15 mouse cellular contexts compared by ENCODE assay signal in the genomic region with DNA sequence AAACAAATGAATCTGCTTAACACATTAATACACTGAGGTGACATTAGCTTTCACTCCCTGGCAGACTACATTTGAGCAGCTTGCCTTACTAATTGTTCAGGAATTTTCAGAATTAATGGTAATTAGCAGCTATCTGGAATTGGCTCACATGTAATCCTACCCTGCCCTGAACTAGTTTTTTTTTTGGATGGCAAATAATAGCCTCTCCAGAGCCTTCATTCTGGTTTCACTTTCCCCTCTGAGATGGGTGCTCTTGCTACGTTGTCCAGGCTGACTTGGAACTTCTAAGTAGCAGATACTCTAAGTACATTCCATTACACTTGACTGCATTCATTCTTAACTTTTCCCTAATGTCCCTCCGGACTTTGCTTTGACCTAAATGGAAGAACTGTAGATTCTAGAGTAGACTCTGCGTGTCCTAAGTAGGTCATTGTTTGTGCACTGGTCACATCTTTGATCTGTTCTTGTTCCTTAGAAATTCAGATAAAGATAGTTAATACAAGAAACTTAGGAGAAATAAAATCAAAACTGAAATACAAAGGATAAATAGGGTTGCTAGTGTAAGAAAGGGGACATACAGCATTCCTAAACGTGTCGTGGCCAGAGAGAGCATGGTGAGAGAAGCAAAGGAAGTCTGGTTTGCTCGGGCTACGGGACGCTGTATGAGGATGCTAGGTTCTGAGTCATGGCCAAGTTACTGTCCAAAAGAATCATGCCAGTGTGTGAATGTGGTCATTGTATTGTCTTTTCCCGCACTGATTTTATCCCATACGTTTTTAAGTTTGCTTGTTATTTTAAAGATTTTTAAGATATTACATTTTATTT. TPM values are rescaled to one million over a fixed set of nuclear protein-coding genes. Genes with fewer than 3 reads are reported as not detected.
DNase-seq lines count a peak whose midpoint lies in the region; ATAC-seq and TF ChIP-seq lines count a peak whose summit lies in the region.
"Had no signal": no experiment of that assay in that cellular context is flagged by ENCODE, and none has a peak within 500 bp of the region (broad histone marks: within the 10 kb centered on the region; RNA-seq: fewer than 3 reads in every experiment).

No protein-coding gene starts in this region.

- 0 out of 2 replicates have a peak overlapping the region, but pooled peaks have one; percentile 31 for H3K27ac ChIP-seq in forebrain, embryonic 12.5 days
- no peak overlapping the region for H3K27ac ChIP-seq in forebrain, embryonic 10.5 days
- peak overlapping the region; percentile 64 for H3K27ac ChIP-seq in CH12.LX (ENCODE audit: insufficient read depth, low read depth)
- H3K27ac ChIP-seq in forebrain, embryonic 16.5 days (ENCODE audit: low read length), result no peak overlapping the region
- H3K27ac ChIP-seq in midbrain, embryonic 16.5 days (ENCODE audit: low read length), result no peak overlapping the region

- H3K36me3 ChIP-seq in forebrain, embryonic 12.5 days (replicated peaks), result peaks cover 10% of the 10 kb centered on the region; the same call in 1 of the 2 replicates
- peaks cover 26% of the 10 kb centered on the region for H3K36me3 ChIP-seq in forebrain, embryonic 10.5 days (replicated peaks)
- H3K36me3 ChIP-seq in CH12.LX (replicated peaks in 1 of 2; ENCODE audit: control insufficient read depth in 1 of 2, insufficient read depth in 1 of 2, low read length in 1 of 2), result peaks cover 0 to 3% of the 10 kb centered on the region in 2 experiments
- H3K36me3 ChIP-seq in forebrain, embryonic 16.5 days (ENCODE audit: control insufficient read depth, insufficient read depth), result no peaks in the 10 kb centered on the region
- no peaks in the 10 kb centered on the region for H3K36me3 ChIP-seq in midbrain, embryonic 16.5 days (ENCODE audit: control insufficient read depth, insufficient read depth, low read length)

- H3K27me3 ChIP-seq in forebrain, embryonic 12.5 days, result no peaks in the 10 kb centered on the region
- no peaks in the 10 kb centered on the region for H3K27me3 ChIP-seq in forebrain, embryonic 10.5 days (ENCODE audit: poor library complexity, severe bottlenecking)
- H3K27me3 ChIP-seq in CH12.LX (replicated peaks), result no peaks in the 10 kb centered on the region
- no peaks in the 10 kb centered on the region for H3K27me3 ChIP-seq in forebrain, embryonic 16.5 days (replicated peaks; ENCODE audit: control insufficient read depth, insufficient read depth, low read length)
- no peaks in the 10 kb centered on the region for H3K27me3 ChIP-seq in midbrain, embryonic 16.5 days (ENCODE audit: control insufficient read depth, insufficient read depth, low read depth, low read length)

- no peaks in the 10 kb centered on the region for H3K79me2 ChIP-seq in CH12.LX (replicated peaks; ENCODE audit: control insufficient read depth, extremely low read depth, insufficient read depth, poor library complexity, severe bottlenecking)

- 54% methylated on average over 10 of the region's 10 CpGs for WGBS in forebrain, embryonic 12.5 days
- WGBS in forebrain, embryonic 10.5 days, result 66% methylated on average over 10 of the region's 10 CpGs
- WGBS in forebrain, embryonic 16.5 days, result 44% methylated on average over 10 of the region's 10 CpGs
- WGBS in midbrain, embryonic 16.5 days, result 66% methylated on average over 10 of the region's 10 CpGs

- dilution Hi-C loops in CH12.LX (cut with MboI; ENCODE audit: extremely low pct_ligation_motif_present, extremely low pct_unique_long_range_greater_than_20kb, low sequenced_read_pairs), result no loop called here

- TF ChIP-seq EP300 in CH12.LX (IDR thresholded peaks at IDR 0.05; ENCODE audit: low read length), result no peak; the same call in 1 of the 2 replicates

- H3K4me2 ChIP-seq in forebrain, embryonic 12.5 days, result no peak overlapping the region
- H3K4me2 ChIP-seq in CH12.LX (ENCODE audit: insufficient read depth, low read depth, poor library complexity, severe bottlenecking), result peak overlapping the region; percentile 97
- H3K4me2 ChIP-seq in forebrain, embryonic 16.5 days (ENCODE audit: low read length), result no peak overlapping the region
- H3K4me2 ChIP-seq in midbrain, embryonic 16.5 days (ENCODE audit: low read length), result no peak overlapping the region

- no peak for ATAC-seq in forebrain, embryonic 12.5 days (ENCODE audit: low FRiP score)
- ATAC-seq in forebrain, embryonic 16.5 days, result peak; percentile 38; the same call in 1 of the 2 replicates
- no peak for ATAC-seq in midbrain, embryonic 16.5 days
- ATAC-seq: CD4-positive, CD25-positive, alpha-beta regulatory T cell, adult 4 months; intestine, postnatal 0 days had no signal

- H3K4me1 ChIP-seq in forebrain, embryonic 12.5 days, result peaks cover 9% of the 10 kb centered on the region; the same call in 1 of the 2 replicates
- peaks cover 14% of the 10 kb centered on the region for H3K4me1 ChIP-seq in forebrain, embryonic 10.5 days
- H3K4me1 ChIP-seq in CH12.LX (ENCODE audit: control insufficient read depth in 1 of 2, insufficient read depth in 2 of 2), result peaks cover 8 to 28% of the 10 kb centered on the region in 2 experiments
- H3K4me1 ChIP-seq in forebrain, embryonic 16.5 days (replicated peaks; ENCODE audit: control insufficient read depth, insufficient read depth, low read length), result peaks cover 5% of the 10 kb centered on the region
- H3K4me1 ChIP-seq in midbrain, embryonic 16.5 days (ENCODE audit: control insufficient read depth, insufficient read depth, low read length), result peaks cover 4% of the 10 kb centered on the region; the same call in 1 of the 2 replicates

- in situ Hi-C loops in CH12.LX (cut with MboI; ENCODE audit: low pct_ligation_motif_present, low pct_unique_long_range_greater_than_20kb, low sequenced_read_pairs), result no loop called here

- no peak overlapping the region for H3K9ac ChIP-seq in forebrain, embryonic 12.5 days
- H3K9ac ChIP-seq in CH12.LX (ENCODE audit: insufficient read depth, low read depth), result peak overlapping the region; percentile 97
- no peak overlapping the region for H3K9ac ChIP-seq in forebrain, embryonic 16.5 days (replicated peaks; ENCODE audit: low read depth, low read length)
- H3K9ac ChIP-seq in midbrain, embryonic 16.5 days (ENCODE audit: low read depth, low read length), result no peak overlapping the region

- TF ChIP-seq CTCF in CH12.LX (conservative IDR thresholded peaks at IDR 0.05 in 1 of 2, IDR thresholded peaks at IDR 0.05 in 1 of 2; ENCODE audit: low read depth in 2 of 2, low read length in 2 of 2), result no peak

- no peak for TF ChIP-seq RAD21 in CH12.LX (IDR thresholded peaks at IDR 0.05; ENCODE audit: low read depth, low read length)

- no peak for DNase-seq in forebrain, embryonic 10.5 days (ENCODE audit: extremely low spot score, low spot score)
- peak; percentile 44 for DNase-seq in kidney, adult 9 months
- no peak for DNase-seq in kidney, postnatal 4 days
- DNase-seq in CH12.LX (ENCODE audit: extremely low read depth), result peak; percentile 38
- no peak for DNase-seq in embryo, embryonic 10 days (ENCODE audit: low spot score)
- DNase-seq: adrenal gland, postnatal 36 days; gastrocnemius, postnatal 14 days; heart, postnatal 14 days; liver had no signal

- no peaks in the 10 kb centered on the region for H3K9me3 ChIP-seq in forebrain, embryonic 12.5 days
- no peaks in the 10 kb centered on the region for H3K9me3 ChIP-seq in forebrain, embryonic 10.5 days
- H3K9me3 ChIP-seq in CH12.LX (replicated peaks; ENCODE audit: low read length), result no peaks in the 10 kb centered on the region
- no peaks in the 10 kb centered on the region for H3K9me3 ChIP-seq in forebrain, embryonic 16.5 days (ENCODE audit: control insufficient read depth, low read length)
- no peaks in the 10 kb centered on the region for H3K9me3 ChIP-seq in midbrain, embryonic 16.5 days (replicated peaks; ENCODE audit: control insufficient read depth, low read length, poor library complexity, severe bottlenecking)

- no peak for TF ChIP-seq POLR2A in CH12.LX (IDR thresholded peaks at IDR 0.05; ENCODE audit: low read depth, low read length)

- no peak overlapping the region for H3K4me3 ChIP-seq in forebrain, embryonic 12.5 days (replicated peaks)
- H3K4me3 ChIP-seq in forebrain, embryonic 10.5 days, result no peak overlapping the region
- peak overlapping the region in 2 of 3 experiments; percentile 40 to 50 for H3K4me3 ChIP-seq in CH12.LX (replicated peaks in 1 of 3; ENCODE audit: low read depth in 2 of 3, low read length in 2 of 3, poor library complexity in 1 of 3)
- H3K4me3 ChIP-seq in forebrain, embryonic 16.5 days (replicated peaks; ENCODE audit: low read length), result no peak overlapping the region
- no peak overlapping the region for H3K4me3 ChIP-seq in midbrain, embryonic 16.5 days (ENCODE audit: low read depth, low read length)

RNA-seq across cellular contexts. Expression of a gene that starts 8.7 kb away (rescaled TPM):
- 1.4 and 1.5 TPM in 2 replicates for polyA plus RNA-seq in forebrain, embryonic 12.5 days (2016; fragmentation: Nextera tagmentation; extraction: Ambion mirVana)
- polyA plus RNA-seq in forebrain, embryonic 10.5 days (2016; fragmentation: Nextera tagmentation; extraction: Ambion mirVana), result 0.24 and 0.37 TPM in 2 replicates
- total RNA-seq in CH12.LX (2012; rRNA removed) (0.13 TPM in 2 replicates), CH12.LX (2014; rRNA removed) (0.09 TPM in 1 of 2 replicates, not detected in the other)
- polyA plus RNA-seq in CH12.LX (2012; ENCODE audit: insufficient read length, low read depth), result 0.17 TPM in 1 of 2 replicates, not detected in the other
- polyA plus RNA-seq in forebrain, embryonic 16.5 days (2015; fragmentation: Nextera tagmentation; extraction: Ambion mirVana), result 4.6 and 5.0 TPM in 2 replicates
- 6.2 and 9.8 TPM in 2 replicates for polyA plus RNA-seq in midbrain, embryonic 16.5 days (2015; fragmentation: Nextera tagmentation; extraction: Ambion mirVana)
- total RNA-seq: gastrocnemius, postnatal 14 days; heart, postnatal 14 days had no signal
- polyA plus RNA-seq: CD4-positive, CD25-positive, alpha-beta regulatory T cell, adult 4 months; testis, adult 2 months had no signal

RNA-seq across cellular contexts. Expression of a gene that starts 28.4 kb away (rescaled TPM):
- not detected in 2 replicates for polyA plus RNA-seq in forebrain, embryonic 12.5 days (2016; fragmentation: Nextera tagmentation; extraction: Ambion mirVana)
- polyA plus RNA-seq in forebrain, embryonic 10.5 days (2016; fragmentation: Nextera tagmentation; extraction: Ambion mirVana), result 0.36 and 0.64 TPM in 2 replicates
- total RNA-seq in CH12.LX (2012; rRNA removed) (10.0 and 12.0 TPM in 2 replicates), CH12.LX (2014; rRNA removed) (37.9 and 40.5 TPM in 2 replicates)
- polyA plus RNA-seq in CH12.LX (2012; ENCODE audit: insufficient read length, low read depth), result 86.9 and 105 TPM in 2 replicates
- polyA plus RNA-seq in forebrain, embryonic 16.5 days (2015; fragmentation: Nextera tagmentation; extraction: Ambion mirVana), result 0.14 and 0.34 TPM in 2 replicates
- polyA plus RNA-seq in midbrain, embryonic 16.5 days (2015; fragmentation: Nextera tagmentation; extraction: Ambion mirVana), result not detected in 2 replicates

RNA-seq across cellular contexts. Expression of a gene that starts 35.2 kb away (rescaled TPM):
- polyA plus RNA-seq in forebrain, embryonic 12.5 days (2016; fragmentation: Nextera tagmentation; extraction: Ambion mirVana), result 1.0 and 1.1 TPM in 2 replicates
- polyA plus RNA-seq in forebrain, embryonic 10.5 days (2016; fragmentation: Nextera tagmentation; extraction: Ambion mirVana), result 0.79 and 0.86 TPM in 2 replicates
- total RNA-seq in CH12.LX (2012; rRNA removed) (1.0 and 1.2 TPM in 2 replicates), CH12.LX (2014; rRNA removed) (2.8 and 3.8 TPM in 2 replicates)
- 2.9 and 6.2 TPM in 2 replicates for polyA plus RNA-seq in CH12.LX (2012; ENCODE audit: insufficient read length, low read depth)
- 0.37 and 0.73 TPM in 2 replicates for polyA plus RNA-seq in forebrain, embryonic 16.5 days (2015; fragmentation: Nextera tagmentation; extraction: Ambion mirVana)
- polyA plus RNA-seq in midbrain, embryonic 16.5 days (2015; fragmentation: Nextera tagmentation; extraction: Ambion mirVana), result 0.60 and 0.65 TPM in 2 replicates
- polyA plus RNA-seq: testis, adult 2 months had no signal

RNA-seq across cellular contexts. Expression of a gene that starts 35.2 kb away (rescaled TPM):
- 2.9 and 3.0 TPM in 2 replicates for polyA plus RNA-seq in forebrain, embryonic 12.5 days (2016; fragmentation: Nextera tagmentation; extraction: Ambion mirVana)
- 2.1 and 2.6 TPM in 2 replicates for polyA plus RNA-seq in forebrain, embryonic 10.5 days (2016; fragmentation: Nextera tagmentation; extraction: Ambion mirVana)
- total RNA-seq in CH12.LX (2012; rRNA removed) (87.4 and 137 TPM in 2 replicates), CH12.LX (2014; rRNA removed) (164 and 165 TPM in 2 replicates)
- polyA plus RNA-seq in CH12.LX (2012; ENCODE audit: insufficient read length, low read depth), result 138 and 140 TPM in 2 replicates
- 2.4 and 3.1 TPM in 2 replicates for polyA plus RNA-seq in forebrain, embryonic 16.5 days (2015; fragmentation: Nextera tagmentation; extraction: Ambion mirVana)
- polyA plus RNA-seq in midbrain, embryonic 16.5 days (2015; fragmentation: Nextera tagmentation; extraction: Ambion mirVana), result 2.8 and 3.1 TPM in 2 replicates

Comparison
In these comparisons a context has a peak if more than half of its experiments do, and no peak if none do; other contexts are left out.
1. H3K27ac ChIP-seq: peak in forebrain, embryonic 12.5 days (single experiment) and CH12.LX (single experiment); none in forebrain, embryonic 10.5 days (single experiment), forebrain, embryonic 16.5 days (single experiment) and midbrain, embryonic 16.5 days (single experiment).
2. DNase-seq: peak in kidney, adult 9 months (single experiment) and CH12.LX (single experiment); none in forebrain, embryonic 10.5 days (single experiment), kidney, postnatal 4 days (0 of 2) and embryo, embryonic 10 days (single experiment).
3. H3K4me3 ChIP-seq: peak in CH12.LX (2 of 3); none in forebrain, embryonic 12.5 days (single experiment), forebrain, embryonic 10.5 days (single experiment), forebrain, embryonic 16.5 days (single experiment) and midbrain, embryonic 16.5 days (single experiment).
4. RNA of a gene that starts 28.4 kb away (polyA plus RNA-seq): 86.9 to 105 TPM in CH12.LX; 0.36 to 0.64 TPM in forebrain, embryonic 10.5 days, 0.14 to 0.34 TPM in forebrain, embryonic 16.5 days, not detected in forebrain, embryonic 12.5 days and not detected in midbrain, embryonic 16.5 days; every median in the first group is over 10 times any median in the second.